17 mouse cellular contexts compared by ENCODE assay signal in genomic region chr6:58651038-58651437, GRCm38 (mm10).
"Had no signal": no experiment of that assay in that cellular context is flagged by ENCODE, and none has a peak within 500 bp of the region (broad histone marks: within the 10 kb centered on the region; RNA-seq: fewer than 3 reads in every experiment).

No protein-coding gene starts in this region.

- ATAC-seq: intestine, embryonic 16.5 days had no signal

- H3K4me2 ChIP-seq: lung, embryonic 15.5 days; midbrain, embryonic 11.5 days; neural tube, embryonic 13.5 days had no signal

- H3K27me3 ChIP-seq: lung, embryonic 15.5 days; megakaryocyte, embryonic 14.5 days; neural tube, embryonic 13.5 days had no signal

- H3K4me1 ChIP-seq: lung, embryonic 15.5 days; neural tube, embryonic 13.5 days had no signal

- H3K4me3 ChIP-seq: left cerebral cortex, adult 2 months; lung, embryonic 15.5 days; megakaryocyte, embryonic 14.5 days; neural tube, embryonic 13.5 days had no signal

- DNase-seq: kidney, adult 2 months; kidney, postnatal 25 days; layer of hippocampus, postnatal 36 days; lung, adult 18-20 months; lung, postnatal 10 days; lung, postnatal 36 days; midbrain, embryonic 14.5 days; retina, postnatal 1 day; thymus, adult 18-20 months; thymus, postnatal 36 days had no signal

- H3K9ac ChIP-seq: lung, embryonic 15.5 days; neural tube, embryonic 13.5 days had no signal

- H3K36me3 ChIP-seq: lung, embryonic 15.5 days; neural tube, embryonic 13.5 days had no signal

- H3K9me3 ChIP-seq: lung, embryonic 15.5 days; megakaryocyte, embryonic 14.5 days; neural tube, embryonic 13.5 days had no signal

- H3K27ac ChIP-seq: kidney, postnatal 0 days; left cerebral cortex, adult 2 months; lung, embryonic 15.5 days; neural tube, embryonic 13.5 days had no signal
